8 mouse cellular contexts compared by ENCODE assay signal in the genomic region with DNA sequence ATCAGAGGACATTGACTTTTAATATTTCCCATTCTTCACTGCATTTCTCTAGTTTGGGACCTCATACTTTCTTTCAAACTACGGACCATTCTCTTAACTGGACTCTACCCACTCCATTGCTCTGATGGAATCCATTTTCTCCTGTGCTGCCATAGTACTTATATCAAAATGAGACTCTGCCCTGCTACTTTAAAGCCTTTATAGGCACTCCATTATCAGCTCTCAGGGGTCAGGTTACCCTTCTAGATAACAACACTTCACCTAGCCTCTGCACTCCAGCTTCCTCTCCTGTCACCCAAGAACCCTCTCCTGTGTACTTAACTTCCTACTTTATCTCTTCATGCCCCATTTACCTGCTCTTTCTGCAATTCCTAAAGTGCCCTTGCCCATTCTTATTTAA. TPM values are rescaled to one million over a fixed set of nuclear protein-coding genes. Genes with fewer than 3 reads are reported as not detected.
DNase-seq lines count a peak whose midpoint lies in the region; ATAC-seq and TF ChIP-seq lines count a peak whose summit lies in the region.

No protein-coding gene starts in this region.

- no peaks in the 10 kb centered on the region for H3K27me3 ChIP-seq in heart, embryonic 15.5 days
- H3K27me3 ChIP-seq in hindbrain, embryonic 14.5 days (ENCODE audit: control insufficient read depth, insufficient read depth, low read length): no peaks in the 10 kb centered on the region
- no peaks in the 10 kb centered on the region for H3K27me3 ChIP-seq in midbrain, embryonic 12.5 days

- TF ChIP-seq CTCF in bone marrow macrophage, adult 2 months (IDR thresholded peaks at IDR 0.05; ENCODE audit: low read depth, low read length): no peak

- no peaks in the 10 kb centered on the region for H3K9me3 ChIP-seq in heart, embryonic 15.5 days (replicated peaks)
- H3K9me3 ChIP-seq in hindbrain, embryonic 14.5 days (ENCODE audit: control insufficient read depth, low read length): no peaks in the 10 kb centered on the region
- H3K9me3 ChIP-seq in midbrain, embryonic 12.5 days: no peaks in the 10 kb centered on the region

- no peak for DNase-seq in heart, postnatal 10 days
- no peak for DNase-seq in hindbrain, embryonic 14.5 days (ENCODE audit: low spot score)
- DNase-seq in ovary, adult 18-20 months (ENCODE audit: low spot score): no peak
- DNase-seq in testis, postnatal 14 days (ENCODE audit: low spot score): no peak
- DNase-seq in gastrocnemius, postnatal 4 days (ENCODE audit: low spot score in 2 of 2): no peak

- H3K4me3 ChIP-seq in heart, embryonic 15.5 days: peak overlapping the region; percentile 63
- H3K4me3 ChIP-seq in bone marrow macrophage, adult 2 months (ENCODE audit: insufficient read depth, low read length): peak overlapping the region; percentile 37
- peak overlapping the region; percentile 42 for H3K4me3 ChIP-seq in hindbrain, embryonic 14.5 days (replicated peaks; ENCODE audit: low read length)
- peak overlapping the region; percentile 54 for H3K4me3 ChIP-seq in midbrain, embryonic 12.5 days

- WGBS in heart, embryonic 15.5 days: 32% methylated on average over 1 of the region's 1 CpGs
- WGBS in hindbrain, embryonic 14.5 days: 55% methylated on average over 1 of the region's 1 CpGs
- WGBS in midbrain, embryonic 12.5 days: 52% methylated on average over 1 of the region's 1 CpGs

- no peak for TF ChIP-seq POLR2A in bone marrow macrophage, adult 2 months (IDR thresholded peaks at IDR 0.05; ENCODE audit: borderline replicate concordance, low read depth, low read length)

- no peak for ATAC-seq in heart, embryonic 15.5 days (replicated peaks; ENCODE audit: insufficient number of reproducible peaks, insufficient read depth, low FRiP score, low read depth)
- no peak for ATAC-seq in hindbrain, embryonic 14.5 days (ENCODE audit: low FRiP score)
- ATAC-seq in midbrain, embryonic 12.5 days (ENCODE audit: low FRiP score, low read depth): no peak

- no peaks in the 10 kb centered on the region for H3K36me3 ChIP-seq in heart, embryonic 15.5 days
- no peaks in the 10 kb centered on the region for H3K36me3 ChIP-seq in hindbrain, embryonic 14.5 days (replicated peaks; ENCODE audit: control insufficient read depth, insufficient read depth)
- no peaks in the 10 kb centered on the region for H3K36me3 ChIP-seq in midbrain, embryonic 12.5 days

- H3K9ac ChIP-seq in heart, embryonic 15.5 days: no peak overlapping the region
- H3K9ac ChIP-seq in hindbrain, embryonic 14.5 days: peak overlapping the region; percentile 55; the same call in 1 of the 2 replicates
- H3K9ac ChIP-seq in midbrain, embryonic 12.5 days (replicated peaks): no peak overlapping the region

- 0 out of 2 replicates have a peak, but pooled peaks cover 2% of the 10 kb centered on the region for H3K4me1 ChIP-seq in heart, embryonic 15.5 days (replicated peaks)
- H3K4me1 ChIP-seq in bone marrow macrophage, adult 2 months (ENCODE audit: control insufficient read depth, insufficient read depth, low read length): no peaks in the 10 kb centered on the region
- no peaks in the 10 kb centered on the region for H3K4me1 ChIP-seq in hindbrain, embryonic 14.5 days (replicated peaks; ENCODE audit: control insufficient read depth, insufficient read depth, low read length)
- 0 out of 2 replicates have a peak, but pooled peaks cover 3% of the 10 kb centered on the region for H3K4me1 ChIP-seq in midbrain, embryonic 12.5 days

- peak overlapping the region; percentile 55 for H3K4me2 ChIP-seq in heart, embryonic 15.5 days
- H3K4me2 ChIP-seq in hindbrain, embryonic 14.5 days (replicated peaks): peak overlapping the region; percentile 50
- H3K4me2 ChIP-seq in midbrain, embryonic 12.5 days (replicated peaks): peak overlapping the region; percentile 45

- intact Hi-C loops in heart, postnatal 10 days (cut with DNase I): no loop called here

- H3K27ac ChIP-seq in heart, embryonic 15.5 days: no peak overlapping the region
- H3K27ac ChIP-seq in bone marrow macrophage, adult 2 months (ENCODE audit: insufficient read depth, low read depth, low read length): no peak overlapping the region
- no peak overlapping the region for H3K27ac ChIP-seq in hindbrain, embryonic 14.5 days
- H3K27ac ChIP-seq in midbrain, embryonic 12.5 days (replicated peaks): no peak overlapping the region

RNA-seq across cellular contexts. Expression of a gene that starts 1.0 kb away (rescaled TPM):
- 65.8 and 79.9 TPM in 2 replicates for polyA plus RNA-seq in heart, embryonic 15.5 days (2015; fragmentation: Nextera tagmentation; extraction: Ambion mirVana)
- 10 to 100 TPM; 64.1 to 69.3 TPM for total RNA-seq in heart, postnatal 10 days (2021)
- polyA plus RNA-seq in bone marrow macrophage, adult 2 months (2012; ENCODE audit: insufficient read depth, insufficient read length, missing spikeins): 17.8 and 18.3 TPM in 2 replicates
- polyA plus RNA-seq in hindbrain, embryonic 14.5 days (2014; fragmentation: Nextera tagmentation; extraction: Ambion mirVana): 16.5 and 19.1 TPM in 2 replicates
- polyA plus RNA-seq in midbrain, embryonic 12.5 days (2016; fragmentation: Nextera tagmentation; extraction: Ambion mirVana): 51.5 and 53.3 TPM in 2 replicates
- total RNA-seq in gastrocnemius, postnatal 4 days (2021): 10 to 100 TPM; 84.0 to 90.9 TPM
